Mouse (Mus musculus) heart, embryonic 13.5 days (tissue): ENCODE measurements at regions not wholly inside any gene's neighbourhood (a gene's known extent, or its start where the extent isn't known, plus 50 kb on each side); places are given as distances from the start of the nearest gene placed in this dataset.

Experiments
- ATAC-seq: fragments of 200-750 bp; cut with Nextera tagmentation; 2 replicates; pipeline ENCODE4 v1.8.0; 2017; ENCODE audit warnings: moderate TSS enrichment; ENCODE audit not compliant: insufficient number of reproducible peaks, low FRiP score, low TSS enrichment; ENCODE audit errors: extremely low read depth
- H3K27ac ChIP-seq: fragments of 300-500 bp; sonication (generic); replicated peaks from 2 replicates; pipeline ENCODE4 v1.5.1; 2015; ENCODE audit warnings: moderate library complexity, mild to moderate bottlenecking, inconsistent platforms
- H3K27me3 ChIP-seq: fragments of 300-500 bp; sonication (generic); replicated peaks from 2 replicates; pipeline ENCODE4 v1.6.1; 2015; ENCODE audit warnings: mild to moderate bottlenecking, inconsistent platforms
- H3K36me3 ChIP-seq: fragments of 300-500 bp; sonication (generic); 2 replicates; pipeline ENCODE4 v1.6.1; 2015; ENCODE audit warnings: mild to moderate bottlenecking, inconsistent platforms
- H3K4me1 ChIP-seq: fragments of 300-500 bp; sonication (generic); 2 replicates; pipeline ENCODE4 v1.6.1; 2015; ENCODE audit warnings: inconsistent platforms
- H3K4me2 ChIP-seq: fragments of 300-500 bp; sonication (generic); 2 replicates; pipeline ENCODE4 v1.6.1; 2015; ENCODE audit warnings: inconsistent platforms, mild to moderate bottlenecking, moderate library complexity
- H3K4me3 ChIP-seq: fragments of 300-500 bp; sonication (generic); 2 replicates; pipeline ENCODE4 v1.5.1; 2015; ENCODE audit warnings: moderate library complexity, mild to moderate bottlenecking, inconsistent platforms
- H3K9ac ChIP-seq: fragments of 300-500 bp; sonication (generic); 2 replicates; pipeline ENCODE4 v1.6.1; 2015; ENCODE audit warnings: inconsistent platforms, mild to moderate bottlenecking, moderate library complexity
- H3K9me3 ChIP-seq: fragments of 300-500 bp; sonication (generic); 2 replicates; pipeline ENCODE4 v1.6.1; 2016; ENCODE audit warnings: inconsistent platforms
- WGBS: fragments of 180-500 bp; shearing (Covaris S2); methylation state at CpG from one replicate; pipeline ENCODE4 v1.1.7; 2015; ENCODE audit warnings: mixed read lengths; 5-methylcytosine and 5-hydroxymethylcytosine counted together

DNA sequence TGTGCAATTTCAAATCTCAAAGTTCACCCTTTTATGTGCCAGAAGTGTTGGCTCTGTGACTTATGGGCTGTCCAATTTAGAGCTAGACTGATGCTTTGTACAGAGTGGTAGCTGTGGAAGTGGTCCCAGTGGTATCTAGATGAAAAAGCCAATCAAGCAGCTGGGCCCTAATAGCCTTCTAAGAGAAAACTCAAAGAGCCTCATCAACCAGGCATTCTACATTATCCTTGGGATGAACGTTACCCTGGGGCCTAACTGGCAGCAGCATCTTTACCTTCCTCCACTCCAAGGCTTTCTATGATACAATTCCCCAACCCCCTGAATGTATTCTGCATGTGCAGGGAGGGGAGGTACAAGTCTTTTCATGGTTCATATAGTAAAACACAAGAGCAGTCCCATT, 140.4 kb downstream of the Gm11146 start:
- Histone ChIP-seq H3K4me2 (no peak overlapping the region), H3K36me3 (no peaks in the 10 kb centered on the region), H3K4me1 (peaks cover 5% of the 10 kb centered on the region; the same call in 1 of the 2 replicates), H3K9ac (no peak overlapping the region), H3K4me3 (no peak overlapping the region), H3K27me3 (no peaks in the 10 kb centered on the region), H3K27ac (no peak overlapping the region), H3K9me3 (no peaks in the 10 kb centered on the region)
- no peak for ATAC-seq
- 74% methylated on average over 1 of the region's 1 CpGs for WGBS

DNA sequence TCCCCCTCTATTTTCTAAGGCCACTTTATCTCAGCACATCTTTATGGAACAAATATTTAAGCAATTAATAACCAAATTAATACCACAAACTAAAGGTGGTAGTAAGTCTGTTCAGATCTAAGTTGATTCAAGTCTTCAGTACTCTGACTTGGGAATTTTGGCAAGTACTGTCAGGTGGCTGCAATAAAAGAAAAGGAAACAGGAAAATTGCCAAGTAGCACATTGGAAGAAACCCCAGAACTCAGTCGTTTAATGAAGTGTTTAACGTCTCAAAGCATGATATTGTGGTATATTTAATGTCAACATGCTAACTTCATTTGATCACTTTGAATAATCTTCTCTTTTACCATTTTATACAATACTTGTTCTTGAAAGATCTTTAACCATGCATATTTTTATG, 142.2 kb downstream of the Gm11146 start:
- H3K4me3 ChIP-seq, result no peak overlapping the region
- no peaks in the 10 kb centered on the region for H3K36me3 ChIP-seq
- peaks cover 5% of the 10 kb centered on the region; the same call in 1 of the 2 replicates for H3K4me1 ChIP-seq
- H3K4me2 ChIP-seq, result no peak overlapping the region
- no peaks in the 10 kb centered on the region for H3K9me3 ChIP-seq
- H3K27me3 ChIP-seq, result no peaks in the 10 kb centered on the region
- 47% methylated on average over 2 of the region's 2 CpGs for WGBS
- no peak overlapping the region for H3K9ac ChIP-seq
- ATAC-seq, result no peak
- no peak overlapping the region for H3K27ac ChIP-seq

DNA sequence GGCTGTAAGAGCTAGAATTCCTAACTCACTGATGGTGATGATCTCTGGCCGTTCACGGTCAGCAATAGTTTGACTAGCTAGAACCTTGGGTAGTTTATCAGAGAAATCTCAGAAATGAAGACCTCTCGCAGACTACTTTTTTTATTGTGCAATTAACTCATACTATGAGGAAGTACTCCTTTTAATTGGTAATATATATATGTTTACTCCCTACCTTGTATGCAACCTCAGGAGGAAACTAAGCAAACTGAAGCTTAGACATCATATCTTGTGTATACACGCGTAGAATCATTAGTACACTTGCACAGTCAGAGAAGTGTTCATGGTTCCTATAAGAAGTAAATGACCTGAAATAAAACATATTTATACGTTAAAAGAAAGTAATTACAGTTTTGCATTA, 157.2 kb downstream of the Gm11146 start:
- no peak overlapping the region for H3K27ac ChIP-seq
- ATAC-seq, result no peak
- WGBS, result 86% methylated on average over 6 of the region's 6 CpGs

DNA sequence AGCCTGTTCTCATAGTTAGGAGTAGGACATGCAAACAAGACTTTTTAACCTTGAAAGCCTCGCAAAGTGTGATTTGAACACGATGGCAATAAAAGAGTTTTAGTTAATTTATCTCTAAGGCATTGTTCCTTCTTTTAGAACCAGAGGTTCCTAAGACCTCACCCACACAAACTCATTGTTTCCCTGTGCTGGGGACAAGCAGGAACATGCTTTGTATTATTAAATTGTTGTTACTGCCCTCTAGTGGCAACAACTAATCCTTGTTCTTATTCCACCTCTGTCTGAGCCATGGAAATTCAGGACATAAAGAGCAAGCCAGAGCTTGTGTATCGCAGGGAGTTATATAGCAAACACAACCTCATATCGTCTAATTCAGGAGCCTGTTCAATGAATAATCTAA, 157.9 kb downstream of the Gm11146 start:
- Histone ChIP-seq H3K4me2 (no peak overlapping the region), H3K27me3 (no peaks in the 10 kb centered on the region), H3K4me1 (peaks cover 23% of the 10 kb centered on the region), H3K9me3 (no peaks in the 10 kb centered on the region), H3K36me3 (no peaks in the 10 kb centered on the region), H3K4me3 (no peak overlapping the region), H3K27ac (no peak overlapping the region), H3K9ac (no peak overlapping the region)
- no peak; the same call in 1 of the 2 replicates for ATAC-seq
- WGBS, result 22% methylated on average over 4 of the region's 4 CpGs

More for the DNA sequence above, 157.2 kb downstream of the Gm11146 start:
- H3K4me3 ChIP-seq, result no peak overlapping the region
- H3K9ac ChIP-seq, result no peak overlapping the region
- no peaks in the 10 kb centered on the region for H3K36me3 ChIP-seq
- H3K4me1 ChIP-seq, result peaks cover 23% of the 10 kb centered on the region
- H3K27me3 ChIP-seq, result no peaks in the 10 kb centered on the region
- no peak overlapping the region for H3K4me2 ChIP-seq
- H3K9me3 ChIP-seq, result no peaks in the 10 kb centered on the region

DNA sequence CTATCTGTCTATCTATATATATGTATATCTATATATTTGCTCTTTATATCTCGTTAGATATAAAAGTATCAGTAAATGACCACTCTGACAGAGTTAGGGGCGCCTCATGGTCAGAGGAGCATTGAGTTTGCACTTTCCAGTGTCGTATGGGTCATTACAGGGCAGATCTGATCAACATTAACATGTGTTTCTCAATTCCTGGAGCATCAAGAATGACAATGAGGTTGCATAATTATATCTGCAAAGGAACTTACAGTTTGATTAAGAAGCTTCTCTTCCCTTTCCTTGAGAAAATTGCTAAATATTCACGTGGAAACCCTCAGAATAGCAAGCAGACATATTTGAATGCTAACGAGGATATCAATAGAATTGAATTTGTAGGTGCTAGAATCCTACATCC, 158.6 kb downstream of the Gm11146 start:
- no peak overlapping the region for H3K4me3 ChIP-seq
- no peaks in the 10 kb centered on the region for H3K36me3 ChIP-seq
- WGBS, result 75% methylated on average over 5 of the region's 5 CpGs
- H3K9ac ChIP-seq, result no peak overlapping the region
- ATAC-seq, result no peak
- H3K4me1 ChIP-seq, result peaks cover 23% of the 10 kb centered on the region
- H3K9me3 ChIP-seq, result no peaks in the 10 kb centered on the region
- no peak overlapping the region for H3K4me2 ChIP-seq
- no peak overlapping the region for H3K27ac ChIP-seq
- no peaks in the 10 kb centered on the region for H3K27me3 ChIP-seq

DNA sequence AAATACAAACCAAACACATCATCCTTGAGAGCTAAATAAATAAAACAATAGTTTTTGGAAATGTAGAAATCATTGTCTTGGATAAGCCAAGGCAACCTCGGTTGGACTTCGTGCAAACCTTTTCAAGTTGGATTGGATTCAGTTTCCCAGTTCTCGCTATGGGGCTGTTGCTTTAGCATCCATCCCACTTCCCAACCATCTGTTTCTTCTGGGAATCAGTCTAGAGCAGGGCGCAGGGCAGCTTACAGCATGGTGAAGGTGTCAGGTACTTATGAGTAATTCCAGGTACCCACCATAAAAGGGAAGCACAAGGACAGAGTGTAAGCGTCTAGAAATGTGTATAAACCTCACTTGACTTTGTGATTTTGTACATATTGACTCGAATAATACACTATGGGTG, 159.0 kb downstream of the Gm11146 start:
- H3K9me3 ChIP-seq, result no peaks in the 10 kb centered on the region
- no peak overlapping the region for H3K9ac ChIP-seq
- no peak overlapping the region for H3K4me3 ChIP-seq
- H3K27ac ChIP-seq, result no peak overlapping the region
- no peak for ATAC-seq
- no peaks in the 10 kb centered on the region for H3K27me3 ChIP-seq
- H3K36me3 ChIP-seq, result no peaks in the 10 kb centered on the region
- peaks cover 23% of the 10 kb centered on the region for H3K4me1 ChIP-seq
- no peak overlapping the region for H3K4me2 ChIP-seq
- 83% methylated on average over 6 of the region's 6 CpGs for WGBS

DNA sequence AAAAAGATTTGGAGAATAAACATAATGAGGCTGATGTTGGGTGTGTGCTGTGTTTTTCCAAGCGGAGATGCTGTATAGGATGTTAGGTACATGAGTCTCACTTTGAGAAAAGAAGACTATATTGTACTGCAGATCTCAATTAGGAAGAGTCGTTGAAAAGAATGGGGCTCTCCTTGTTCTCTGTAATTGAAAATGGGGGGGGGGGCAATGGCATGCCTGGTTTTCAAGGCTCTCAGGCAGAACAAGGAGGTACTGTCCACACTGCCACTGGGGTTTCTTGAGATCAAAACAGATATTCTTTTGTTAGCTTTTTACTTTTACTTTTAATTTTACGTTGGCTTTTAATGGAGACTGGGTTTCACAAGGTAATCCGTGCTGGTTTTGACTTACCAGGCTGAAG, 170.5 kb downstream of the Gm11146 start:
- peaks cover 4% of the 10 kb centered on the region for H3K4me1 ChIP-seq
- no peaks in the 10 kb centered on the region for H3K9me3 ChIP-seq
- no peak overlapping the region for H3K4me3 ChIP-seq
- H3K4me2 ChIP-seq, result no peak overlapping the region
- H3K27ac ChIP-seq, result no peak overlapping the region
- H3K9ac ChIP-seq, result no peak overlapping the region
- H3K27me3 ChIP-seq, result no peaks in the 10 kb centered on the region
- WGBS, result 83% methylated on average over 4 of the region's 4 CpGs
- no peak for ATAC-seq
- H3K36me3 ChIP-seq, result no peaks in the 10 kb centered on the region

DNA sequence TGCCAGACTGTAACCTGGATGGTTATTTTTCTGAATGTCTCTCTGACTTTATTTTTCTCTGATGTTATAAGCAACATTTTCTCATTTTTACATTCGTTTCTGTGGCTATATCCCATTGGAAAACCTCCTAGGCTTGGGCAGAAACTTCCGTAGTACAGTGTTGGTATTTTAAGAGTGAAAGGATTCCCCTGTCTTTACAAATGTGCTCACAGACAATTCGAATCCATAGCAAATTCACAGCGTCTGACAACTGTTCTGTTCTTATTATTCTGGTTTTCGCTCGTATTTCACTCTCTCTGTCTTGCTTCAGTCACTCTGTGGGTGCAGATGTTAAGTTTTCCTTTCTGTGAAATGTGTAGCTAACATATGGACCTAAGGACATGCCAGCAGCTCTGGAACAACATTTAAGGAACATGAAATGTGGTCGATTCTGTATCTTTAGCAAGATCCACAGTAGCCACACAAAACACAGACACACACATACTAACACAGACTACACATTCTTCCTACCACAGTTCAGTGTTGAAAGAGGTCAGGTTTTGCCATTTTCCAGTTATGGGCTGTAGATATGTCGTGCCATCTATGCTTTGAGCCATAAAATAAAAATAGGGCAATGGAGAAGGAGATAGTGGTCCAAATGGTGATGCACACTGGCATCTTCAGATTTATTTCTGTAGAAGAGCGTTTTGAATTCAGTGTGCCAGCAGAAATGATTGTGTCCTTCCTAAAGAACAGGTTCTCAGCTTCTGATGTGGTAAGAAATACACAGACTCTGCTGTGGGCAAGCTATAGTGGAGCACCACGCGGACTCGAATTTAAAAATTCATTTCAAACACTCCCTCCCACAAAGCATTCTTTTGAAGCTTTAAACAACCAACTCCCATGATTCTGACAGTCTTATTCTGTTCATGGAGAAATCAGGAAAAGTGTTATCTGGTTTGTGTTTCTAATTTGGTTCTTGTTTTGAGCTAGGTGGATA, 179.2 kb downstream of the Gm11146 start:
- no peak overlapping the region for H3K4me2 ChIP-seq
- no peak overlapping the region for H3K9ac ChIP-seq
- no peak for ATAC-seq
- H3K9me3 ChIP-seq, result no peaks in the 10 kb centered on the region
- H3K27me3 ChIP-seq, result no peaks in the 10 kb centered on the region
- peaks cover 42% of the 10 kb centered on the region for H3K4me1 ChIP-seq
- WGBS, result 77% methylated on average over 12 of the region's 12 CpGs
- H3K4me3 ChIP-seq, result no peak overlapping the region
- H3K36me3 ChIP-seq, result no peaks in the 10 kb centered on the region
- 0 out of 2 replicates have a peak overlapping the region, but pooled peaks have one; percentile 5 for H3K27ac ChIP-seq

DNA sequence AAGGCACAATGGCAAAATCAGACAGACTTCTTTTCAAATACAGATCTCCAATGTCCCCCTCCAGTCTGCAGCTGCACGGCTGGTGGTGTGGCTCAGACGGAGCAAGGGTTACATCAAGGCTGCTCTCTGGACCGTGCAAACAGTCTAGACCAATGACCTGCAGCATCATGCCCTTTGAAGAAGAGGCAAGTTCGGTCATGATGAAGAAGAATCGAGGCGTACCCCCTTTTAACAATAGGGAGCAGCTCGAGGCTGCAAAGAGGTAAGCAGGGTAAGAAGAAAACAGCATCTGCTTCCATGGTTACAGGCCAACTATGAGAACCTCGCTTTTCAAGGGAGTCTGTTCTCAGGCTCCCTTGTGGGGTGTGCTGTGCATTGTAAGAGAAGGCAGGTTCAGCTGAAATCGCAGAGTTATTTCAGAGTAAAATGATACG, 180.3 kb downstream of the Gm11146 start:
- no peaks in the 10 kb centered on the region for H3K9me3 ChIP-seq
- no peaks in the 10 kb centered on the region for H3K36me3 ChIP-seq
- peaks cover 42% of the 10 kb centered on the region for H3K4me1 ChIP-seq
- peak overlapping the region; percentile 38 for H3K27ac ChIP-seq
- no peak for ATAC-seq
- no peak overlapping the region for H3K4me3 ChIP-seq
- H3K4me2 ChIP-seq, result peak overlapping the region; percentile 19
- no peak overlapping the region for H3K9ac ChIP-seq
- WGBS, result 56% methylated on average over 10 of the region's 10 CpGs
- no peaks in the 10 kb centered on the region for H3K27me3 ChIP-seq

DNA sequence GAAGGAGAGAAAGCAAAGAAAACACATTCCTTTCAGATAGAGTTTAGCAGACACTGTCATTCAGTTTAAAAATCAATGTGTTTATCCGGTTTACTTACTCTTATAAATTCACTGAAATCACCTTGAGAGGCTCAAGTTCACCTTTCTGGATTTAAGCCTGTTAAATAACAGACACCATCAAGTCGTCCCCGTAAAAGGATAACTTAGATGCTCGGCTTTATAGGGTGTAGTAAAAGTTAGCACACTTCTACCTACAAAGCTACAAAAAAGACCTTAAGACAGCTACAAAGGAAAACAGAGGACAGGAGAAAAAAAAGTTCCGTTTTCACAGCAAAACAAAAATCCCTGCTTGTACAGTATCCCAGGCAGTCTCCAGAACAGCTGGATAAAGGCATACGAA, 180.9 kb downstream of the Gm11146 start:
- no peak for ATAC-seq
- WGBS, result 76% methylated on average over 6 of the region's 6 CpGs

DNA sequence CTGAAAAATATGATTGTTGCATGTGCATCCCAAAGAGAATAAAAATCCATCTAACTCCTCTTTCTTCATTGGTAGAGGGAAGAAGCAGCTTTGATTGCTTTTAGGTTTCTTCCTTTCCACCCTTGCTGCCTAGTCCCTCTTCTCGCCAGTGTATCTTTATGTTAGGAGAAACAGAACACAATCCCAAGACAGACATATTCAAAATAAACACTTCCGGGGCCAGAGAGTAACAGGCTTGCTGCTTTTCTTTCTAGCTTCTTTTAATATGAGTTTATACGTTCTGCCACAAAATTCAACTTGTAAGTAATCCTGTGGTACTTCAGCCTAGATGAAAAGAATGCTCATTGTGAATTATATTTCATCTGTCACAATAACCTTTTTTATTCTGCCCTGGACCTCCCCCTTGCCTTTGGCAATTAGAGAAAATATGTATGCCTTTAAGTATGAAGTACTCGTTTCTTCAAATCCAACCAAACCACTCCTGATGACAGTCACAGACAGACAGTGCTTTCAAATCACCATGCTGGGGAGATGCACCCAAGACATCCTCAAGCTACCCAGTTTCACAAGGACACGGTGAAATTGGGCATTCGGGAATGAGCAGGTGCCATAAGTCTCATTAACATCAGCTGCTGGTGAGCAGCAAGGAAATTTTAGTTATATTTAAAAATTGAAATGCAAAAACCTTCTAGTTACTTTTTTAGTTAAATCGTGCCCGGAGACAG, 181.6 kb downstream of the Gm11146 start:
- no peak overlapping the region for H3K9ac ChIP-seq
- H3K27ac ChIP-seq, result no peak overlapping the region
- H3K4me3 ChIP-seq, result no peak overlapping the region
- H3K36me3 ChIP-seq, result no peaks in the 10 kb centered on the region
- H3K4me1 ChIP-seq, result peaks cover 42% of the 10 kb centered on the region
- WGBS, result 74% methylated on average over 8 of the region's 8 CpGs
- no peaks in the 10 kb centered on the region for H3K27me3 ChIP-seq
- no peaks in the 10 kb centered on the region for H3K9me3 ChIP-seq
- no peak for ATAC-seq
- no peak overlapping the region for H3K4me2 ChIP-seq

More for the DNA sequence above, 180.9 kb downstream of the Gm11146 start:
- H3K4me2 ChIP-seq, result 0 out of 2 replicates have a peak overlapping the region, but pooled peaks have one; percentile 19
- peak overlapping the region; percentile 38; the same call in 1 of the 2 replicates for H3K27ac ChIP-seq
- H3K4me1 ChIP-seq, result peaks cover 42% of the 10 kb centered on the region
- no peaks in the 10 kb centered on the region for H3K9me3 ChIP-seq
- H3K27me3 ChIP-seq, result no peaks in the 10 kb centered on the region
- no peaks in the 10 kb centered on the region for H3K36me3 ChIP-seq
- H3K4me3 ChIP-seq, result no peak overlapping the region
- H3K9ac ChIP-seq, result no peak overlapping the region
